26 mouse cellular contexts compared by ENCODE assay signal in the genomic region with DNA sequence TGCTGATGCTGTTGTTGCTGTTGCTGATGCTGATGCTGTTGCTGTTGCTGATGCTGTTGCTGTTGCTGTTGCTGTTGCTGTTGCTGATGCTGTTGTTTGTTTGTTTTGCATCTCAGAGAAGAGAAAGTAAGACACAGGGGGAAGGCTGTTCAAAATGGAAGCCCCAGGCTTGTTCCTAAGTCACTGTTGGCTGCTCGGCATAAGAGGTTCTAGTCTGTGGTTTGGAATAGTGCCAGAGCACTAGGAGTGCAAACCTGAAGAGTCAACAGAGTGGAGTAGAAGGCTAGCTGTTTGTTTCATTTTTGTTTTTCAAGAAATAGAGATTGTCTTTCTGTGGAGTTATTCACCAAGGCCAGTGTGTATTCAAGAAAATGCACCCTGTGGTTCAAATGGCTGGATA.
A peak's percentile ranks its signal among the peaks of the same experiment; 100 is the strongest.
DNase-seq lines count a peak whose midpoint lies in the region; ATAC-seq and TF ChIP-seq lines count a peak whose summit lies in the region.
"Had no signal": no experiment of that assay in that cellular context is flagged by ENCODE, and none has a peak within 500 bp of the region (broad histone marks: within the 10 kb centered on the region; RNA-seq: fewer than 3 reads in every experiment).

No protein-coding gene starts in this region.

- CTCF ChIA-PET in Patski (lab: Charles Lee), result no interaction called here

- H3K4me3 ChIP-seq in layer of hippocampus, adult 2 months, result no peak overlapping the region
- H3K4me3 ChIP-seq: heart, adult 2 months; heart, embryonic 13.5 days; limb, embryonic 12.5 days; midbrain, embryonic 10.5 days; myocyte; neural tube, embryonic 12.5 days had no signal

- peak; percentile 22 to 49 for DNase-seq in lung, adult 18-20 months
- no peak for DNase-seq in lung, postnatal 14 days
- DNase-seq in 416B (ENCODE audit: low read depth) (peak; percentile 77), Patski (ENCODE audit: low read depth, low spot score) (no peak)
- DNase-seq in lung, postnatal 36 days, result peak; percentile 54
- DNase-seq in layer of hippocampus, adult 11-12 months (ENCODE audit: low spot score), result no peak
- DNase-seq in layer of hippocampus, adult 2 months (ENCODE audit: low spot score in 2 of 2), result no peak
- DNase-seq: adrenal gland, postnatal 14 days; cerebellum, adult 11-12 months; cerebellum, adult 9-11 months; gastrocnemius, postnatal 25 days; heart, adult 2 months; heart, postnatal 10 days; kidney, adult 8-10 months; right cerebral cortex, postnatal 4 days; thymus, adult 18-20 months; thymus, postnatal 25 days had no signal

- TF ChIP-seq CTCF in Patski (IDR thresholded peaks at IDR 0.05), result no peak
- TF ChIP-seq CTCF in layer of hippocampus, adult 2 months (conservative IDR thresholded peaks at IDR 0.05), result no peak

- H3K27me3 ChIP-seq in Patski, result peaks cover 10% of the 10 kb centered on the region
- H3K27me3 ChIP-seq: limb, embryonic 12.5 days; neural tube, embryonic 12.5 days had no signal

- peak; percentile 17 for ATAC-seq in Patski
- ATAC-seq: forebrain, embryonic 14.5 days; intestine, embryonic 16.5 days had no signal

- in situ Hi-C loops in Patski (cut with MboI; ENCODE audit: low pct_unique_long_range_greater_than_20kb), result no loop called here

- POLR2A ChIA-PET in Patski (lab: Charles Lee), result no interaction called here

- H3K27ac ChIP-seq in layer of hippocampus, adult 2 months, result no peak overlapping the region
- H3K27ac ChIP-seq: heart, adult 2 months; heart, embryonic 13.5 days; kidney, postnatal 0 days; limb, embryonic 12.5 days; midbrain, embryonic 10.5 days; neural tube, embryonic 12.5 days; stomach, postnatal 0 days had no signal

Comparison
In these comparisons a context has a peak if more than half of its experiments do, and no peak if none do; other contexts are left out.
1. DNase-seq: peak in lung, adult 18-20 months (2 of 2), 416B (single experiment) and lung, postnatal 36 days (single experiment); none in lung, postnatal 14 days (single experiment), Patski (single experiment), layer of hippocampus, adult 11-12 months (single experiment) and layer of hippocampus, adult 2 months (0 of 2).